Mouse (Mus musculus) lung, postnatal 10 days (tissue): ENCODE results near the gene Kcnj6.

Source experiments
- DNase-seq: peaks from one replicate; pipeline ENCODE4 v3.0.0; 2021

Kcnj6 gene

GRCm38 (mm10) chr16:94765129-94765528 lies 232.4 kb downstream of the Kcnj6 start:
- peak; percentile 32 for DNase-seq

- peak; percentile 21 for DNase-seq
Observed at GRCm38 (mm10) chr16:94760732-94761131, 236.8 kb downstream of the Kcnj6 start.

GRCm38 (mm10) chr16:94759761-94760160 lies 237.7 kb downstream of the Kcnj6 start:
- DNase-seq, result no peak

GRCm38 (mm10) chr16:94758606-94759005 lies 238.9 kb downstream of the Kcnj6 start:
- DNase-seq, result no peak

- no peak for DNase-seq
Observed at GRCm38 (mm10) chr16:94756352-94756751, 241.1 kb downstream of the Kcnj6 start.

- DNase-seq, result no peak
Observed at GRCm38 (mm10) chr16:94753453-94753852, 244.0 kb downstream of the Kcnj6 start.

- DNase-seq, result peak; percentile 75
Observed at GRCm38 (mm10) chr16:94752781-94753180, 244.7 kb downstream of the Kcnj6 start.

- peak; percentile 58 for DNase-seq
Observed at GRCm38 (mm10) chr16:94745016-94745415, 252.5 kb downstream of the Kcnj6 start.

GRCm38 (mm10) chr16:94743853-94744501 lies 253.5 kb downstream of the Kcnj6 start:
- DNase-seq, result peak; percentile 74

GRCm38 (mm10) chr16:94737359-94737687 lies 260.2 kb downstream of the Kcnj6 start:
- no peak for DNase-seq

GRCm38 (mm10) chr16:94736462-94737358 lies 260.8 kb downstream of the Kcnj6 start:
- DNase-seq, result no peak

- no peak for DNase-seq
Observed at GRCm38 (mm10) chr16:94735472-94735871, 262.0 kb downstream of the Kcnj6 start.

- no peak for DNase-seq
Observed at GRCm38 (mm10) chr16:94731027-94731426, 266.5 kb downstream of the Kcnj6 start.

GRCm38 (mm10) chr16:94729236-94729635 lies 268.3 kb downstream of the Kcnj6 start:
- no peak for DNase-seq

- DNase-seq, result peak; percentile 33
Observed at GRCm38 (mm10) chr16:94724747-94725211, 272.7 kb downstream of the Kcnj6 start.

GRCm38 (mm10) chr16:94724061-94724596 lies 273.4 kb downstream of the Kcnj6 start:
- peak; percentile 84 for DNase-seq

- no peak for DNase-seq
Observed at GRCm38 (mm10) chr16:94722936-94723335, 274.6 kb downstream of the Kcnj6 start.

- no peak for DNase-seq
Observed at GRCm38 (mm10) chr16:94721549-94722006, 275.9 kb downstream of the Kcnj6 start.

GRCm38 (mm10) chr16:94720476-94721153 lies 276.9 kb downstream of the Kcnj6 start:
- DNase-seq, result no peak

- no peak for DNase-seq
Observed at GRCm38 (mm10) chr16:94719488-94719887, 278.0 kb downstream of the Kcnj6 start.

GRCm38 (mm10) chr16:94718919-94719318 lies 278.6 kb downstream of the Kcnj6 start:
- DNase-seq, result no peak

GRCm38 (mm10) chr16:94717051-94717450 lies 280.4 kb downstream of the Kcnj6 start:
- no peak for DNase-seq

GRCm38 (mm10) chr16:94714483-94714882 lies 283.0 kb downstream of the Kcnj6 start:
- DNase-seq, result no peak
